Mouse (Mus musculus) bone marrow, adult 2 months (tissue): ENCODE measurements around the gene Bsdc1.

Source experiments
- CTCF ChIP-seq: fragments of 200-500 bp; IDR thresholded peaks from 2 replicates; pipeline ENCODE4 v1.5.1; 2011; ENCODE audit warnings: low read length, control low read depth; ENCODE audit not compliant: control insufficient read depth, insufficient read depth
- POLR2A ChIP-seq: fragments of 200-500 bp; IDR thresholded peaks from 2 replicates; pipeline ENCODE4 v1.6.1; 2011; ENCODE audit warnings: low read depth, mild to moderate bottlenecking, control low read depth, low read length, borderline replicate concordance; ENCODE audit not compliant: control insufficient read depth

DNA sequence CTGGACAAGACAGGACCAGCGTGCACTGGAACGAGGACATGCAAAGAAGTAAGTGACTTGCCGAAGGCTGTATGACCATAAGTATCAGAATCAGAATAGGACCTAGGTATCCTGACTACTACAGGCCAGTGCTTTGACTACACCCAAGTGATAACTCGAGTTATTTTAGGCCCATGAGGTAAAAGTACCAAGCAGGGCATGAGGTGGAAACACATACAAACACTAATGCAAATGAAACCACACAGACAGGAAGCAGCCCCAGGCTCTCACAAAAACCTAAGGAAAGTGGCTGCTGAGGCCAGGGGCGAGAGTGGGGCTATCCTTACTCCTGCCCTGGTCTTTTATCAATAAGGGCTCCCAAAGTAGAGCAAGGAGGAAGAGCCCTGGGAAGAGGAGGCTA, 64.0 kb downstream of the Bsdc1 start:
- TF ChIP-seq CTCF (no peak), POLR2A (no peak)
